In the genomic region with DNA sequence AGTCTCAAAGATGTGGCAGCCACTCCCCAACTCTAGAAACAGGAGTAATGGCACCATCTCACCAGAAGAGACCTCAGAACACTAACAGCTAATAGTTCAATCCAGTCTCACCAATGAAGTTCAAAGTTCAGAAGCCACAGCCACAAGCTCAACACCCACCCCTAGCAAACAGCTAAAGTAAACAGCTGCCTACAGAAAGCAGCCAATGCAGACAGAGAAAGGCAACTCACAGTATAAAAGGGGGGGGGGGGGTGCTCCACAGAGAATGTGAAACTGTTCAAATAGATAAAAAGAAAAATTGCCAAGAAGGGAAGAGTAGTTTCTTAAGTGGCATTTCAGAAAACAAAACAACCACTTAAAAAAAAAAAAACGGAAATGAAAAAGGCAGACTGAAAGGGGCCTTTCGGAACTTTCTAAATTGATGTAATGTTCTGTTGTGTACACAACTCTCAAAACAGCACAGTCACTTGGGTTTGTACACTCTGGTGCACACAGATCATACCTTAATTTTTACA, we compare ENCODE assay signal across 12 mouse cellular contexts. TPM values are rescaled to one million over a fixed set of nuclear protein-coding genes. Genes with fewer than 3 reads are reported as not detected.
DNase-seq lines count a peak whose midpoint lies in the region; ATAC-seq and TF ChIP-seq lines count a peak whose summit lies in the region.
"Had no signal": no experiment of that assay in that cellular context is flagged by ENCODE, and none has a peak within 500 bp of the region (broad histone marks: within the 10 kb centered on the region; RNA-seq: fewer than 3 reads in every experiment).

No protein-coding gene starts in this region.

- DNase-seq in lung, adult 2 months, result no peak
- DNase-seq in cerebellum, adult 11 months, result no peak
- no peak for DNase-seq in embryonic facial prominence, embryonic 10.5 days (ENCODE audit: low spot score)
- DNase-seq: forebrain, postnatal 0 days had no signal

- TF ChIP-seq CTCF in lung, adult 2 months (IDR thresholded peaks at IDR 0.05; ENCODE audit: insufficient read depth, low read length), result no peak
- TF ChIP-seq CTCF in small intestine, adult 2 months (IDR thresholded peaks at IDR 0.05; ENCODE audit: extremely low read depth, insufficient read length, insufficient replicate concordance, low read depth, low read length), result no peak

- TF ChIP-seq POLR2A in lung, adult 2 months (IDR thresholded peaks at IDR 0.05; ENCODE audit: borderline replicate concordance, extremely low read depth, low read depth, low read length), result no peak
- no peak for TF ChIP-seq POLR2A in small intestine, adult 2 months (IDR thresholded peaks at IDR 0.05; ENCODE audit: low read depth, low read length)

- no peaks in the 10 kb centered on the region for H3K27me3 ChIP-seq in lung, embryonic 16.5 days (ENCODE audit: control insufficient read depth, insufficient read depth, low read depth, low read length)
- no peaks in the 10 kb centered on the region for H3K27me3 ChIP-seq in liver, embryonic 12.5 days (replicated peaks)
- H3K27me3 ChIP-seq in small intestine, adult 2 months (ENCODE audit: control insufficient read depth, insufficient read depth, low read length), result no peaks in the 10 kb centered on the region
- H3K27me3 ChIP-seq in embryonic facial prominence, embryonic 10.5 days (replicated peaks; ENCODE audit: low read depth, poor library complexity, severe bottlenecking), result no peaks in the 10 kb centered on the region
- no peaks in the 10 kb centered on the region for H3K27me3 ChIP-seq in midbrain, embryonic 13.5 days
- H3K27me3 ChIP-seq: limb, embryonic 13.5 days; neural tube, embryonic 15.5 days had no signal

- H3K9me3 ChIP-seq in lung, embryonic 16.5 days (ENCODE audit: control insufficient read depth, low read length), result no peaks in the 10 kb centered on the region
- H3K9me3 ChIP-seq in liver, embryonic 12.5 days (replicated peaks), result no peaks in the 10 kb centered on the region
- H3K9me3 ChIP-seq in embryonic facial prominence, embryonic 10.5 days, result no peaks in the 10 kb centered on the region
- H3K9me3 ChIP-seq in midbrain, embryonic 13.5 days, result no peaks in the 10 kb centered on the region
- H3K9me3 ChIP-seq: limb, embryonic 13.5 days; neural tube, embryonic 15.5 days had no signal

- 45% methylated on average over 2 of the region's 2 CpGs for WGBS in lung, embryonic 16.5 days
- 26% methylated on average over 2 of the region's 2 CpGs for WGBS in lung, adult 2 months
- WGBS in liver, embryonic 12.5 days (ENCODE audit: insufficient replicate concordance), result 58% methylated on average over 2 of the region's 2 CpGs
- WGBS in small intestine, adult 2 months, result 24% methylated on average over 2 of the region's 2 CpGs
- 87% methylated on average over 2 of the region's 2 CpGs for WGBS in embryonic facial prominence, embryonic 10.5 days
- WGBS in midbrain, embryonic 13.5 days, result 79% methylated on average over 2 of the region's 2 CpGs

- no peak overlapping the region for H3K4me2 ChIP-seq in lung, embryonic 16.5 days (ENCODE audit: low read depth, low read length)
- H3K4me2 ChIP-seq in liver, embryonic 12.5 days, result no peak overlapping the region
- no peak overlapping the region for H3K4me2 ChIP-seq in midbrain, embryonic 13.5 days (replicated peaks)
- H3K4me2 ChIP-seq: limb, embryonic 13.5 days; neural tube, embryonic 15.5 days had no signal

- ATAC-seq in lung, embryonic 16.5 days (ENCODE audit: low read depth), result peak; percentile 45; the same call in 1 of the 2 replicates
- peak; percentile 55 for ATAC-seq in activated CD4-positive, CD25-positive, alpha-beta regulatory T cell, adult 4 months
- ATAC-seq in liver, embryonic 12.5 days, result peak; percentile 60
- ATAC-seq in midbrain, embryonic 13.5 days, result no peak
- ATAC-seq: forebrain, postnatal 0 days had no signal

- H3K9ac ChIP-seq in lung, embryonic 16.5 days (ENCODE audit: low read length), result no peak overlapping the region
- no peak overlapping the region for H3K9ac ChIP-seq in liver, embryonic 12.5 days
- no peak overlapping the region for H3K9ac ChIP-seq in midbrain, embryonic 13.5 days (replicated peaks)
- H3K9ac ChIP-seq: forebrain, postnatal 0 days; limb, embryonic 13.5 days; neural tube, embryonic 15.5 days had no signal

- H3K4me1 ChIP-seq in lung, embryonic 16.5 days (replicated peaks; ENCODE audit: control insufficient read depth, insufficient read depth, low read length), result peaks cover 11% of the 10 kb centered on the region
- peaks cover 38% of the 10 kb centered on the region for H3K4me1 ChIP-seq in lung, adult 2 months (ENCODE audit: control insufficient read depth, insufficient read depth, low read length)
- peaks cover 53% of the 10 kb centered on the region for H3K4me1 ChIP-seq in liver, embryonic 12.5 days
- peaks cover 8% of the 10 kb centered on the region; the same call in 1 of the 2 replicates for H3K4me1 ChIP-seq in small intestine, adult 2 months (ENCODE audit: control insufficient read depth, insufficient read depth, insufficient read length, low read length)
- H3K4me1 ChIP-seq in embryonic facial prominence, embryonic 10.5 days, result 0 out of 2 replicates have a peak, but pooled peaks cover 8% of the 10 kb centered on the region
- H3K4me1 ChIP-seq in midbrain, embryonic 13.5 days (replicated peaks), result no peaks in the 10 kb centered on the region
- H3K4me1 ChIP-seq: neural tube, embryonic 15.5 days had no signal

- H3K4me3 ChIP-seq in lung, embryonic 16.5 days (ENCODE audit: low read length), result no peak overlapping the region
- H3K4me3 ChIP-seq in lung, adult 2 months (replicated peaks; ENCODE audit: extremely low read depth, low read depth, low read length), result no peak overlapping the region
- no peak overlapping the region for H3K4me3 ChIP-seq in liver, embryonic 12.5 days
- no peak overlapping the region for H3K4me3 ChIP-seq in small intestine, adult 2 months (ENCODE audit: low read depth, low read length)
- H3K4me3 ChIP-seq in embryonic facial prominence, embryonic 10.5 days, result no peak overlapping the region
- H3K4me3 ChIP-seq in midbrain, embryonic 13.5 days (replicated peaks), result no peak overlapping the region
- H3K4me3 ChIP-seq: limb, embryonic 13.5 days; neural tube, embryonic 15.5 days had no signal

- H3K36me3 ChIP-seq in lung, embryonic 16.5 days (ENCODE audit: control insufficient read depth, insufficient read depth, low read length), result no peaks in the 10 kb centered on the region
- H3K36me3 ChIP-seq in liver, embryonic 12.5 days, result no peaks in the 10 kb centered on the region
- no peaks in the 10 kb centered on the region for H3K36me3 ChIP-seq in small intestine, adult 2 months (ENCODE audit: control insufficient read depth, insufficient read depth, low read length)
- no peaks in the 10 kb centered on the region for H3K36me3 ChIP-seq in embryonic facial prominence, embryonic 10.5 days (replicated peaks)
- no peaks in the 10 kb centered on the region for H3K36me3 ChIP-seq in midbrain, embryonic 13.5 days
- H3K36me3 ChIP-seq: limb, embryonic 13.5 days; neural tube, embryonic 15.5 days had no signal

- no peak overlapping the region; the same call in 1 of the 2 replicates for H3K27ac ChIP-seq in lung, embryonic 16.5 days (ENCODE audit: low read length)
- 0 out of 2 replicates have a peak overlapping the region, but pooled peaks have one; percentile 43 for H3K27ac ChIP-seq in liver, embryonic 12.5 days
- H3K27ac ChIP-seq in small intestine, adult 2 months (ENCODE audit: insufficient read depth, low read depth, low read length), result 0 out of 2 replicates have a peak overlapping the region, but pooled peaks have one; percentile 14
- H3K27ac ChIP-seq in embryonic facial prominence, embryonic 10.5 days (replicated peaks), result no peak overlapping the region
- H3K27ac ChIP-seq in midbrain, embryonic 13.5 days, result no peak overlapping the region
- H3K27ac ChIP-seq: kidney, postnatal 0 days; limb, embryonic 13.5 days; neural tube, embryonic 15.5 days had no signal

RNA-seq across cellular contexts. Expression of a gene that starts 48.0 kb away (rescaled TPM):
- polyA plus RNA-seq in lung, embryonic 16.5 days (2015; fragmentation: Nextera tagmentation; extraction: Ambion mirVana), result 76.9 and 81.7 TPM in 2 replicates
- 45.2 and 55.1 TPM in 2 replicates for polyA plus RNA-seq in lung, adult 2 months (2012; rRNA removed)
- 100 to 1,000 TPM; 332 to 339 TPM for polyA plus RNA-seq in activated CD4-positive, CD25-positive, alpha-beta regulatory T cell, adult 4 months (2017; shearing (Covaris generic))
- 59.7 and 61.2 TPM in 2 replicates for polyA plus RNA-seq in liver, embryonic 12.5 days (2016; fragmentation: Nextera tagmentation; extraction: Ambion mirVana)
- 10.9 and 19.6 TPM in 2 replicates for polyA plus RNA-seq in small intestine, adult 2 months (2012; rRNA removed)
- polyA plus RNA-seq in embryonic facial prominence, embryonic 10.5 days (2016; fragmentation: Nextera tagmentation; extraction: Ambion mirVana), result 47.6 and 49.0 TPM in 2 replicates
- 47.9 TPM in 2 replicates for polyA plus RNA-seq in midbrain, embryonic 13.5 days (2015; fragmentation: Nextera tagmentation; extraction: Ambion mirVana)

Comparison
In these comparisons a context has a peak if more than half of its experiments do, and no peak if none do; other contexts are left out.
1. H3K27ac ChIP-seq: peak in liver, embryonic 12.5 days (single experiment) and small intestine, adult 2 months (single experiment); none in lung, embryonic 16.5 days (single experiment), embryonic facial prominence, embryonic 10.5 days (single experiment) and midbrain, embryonic 13.5 days (single experiment).